Mouse (Mus musculus) MEL-GATA-1-ER (cell line): ENCODE measurements around the gene Slc4a2.

Experiments
- DNase-seq: peaks from one replicate; pipeline ENCODE4 v3.0.0-alpha.2; 2012; ENCODE audit warnings: low read depth; ENCODE audit errors: extremely low read depth

Slc4a2 gene

GRCm38 (mm10) chr5:24453985-24454303 lies 30.3 kb downstream of the Slc4a2 start:
- no peak for DNase-seq

- no peak for DNase-seq
These were observed 31.4 kb downstream of the Slc4a2 start for GRCm38 (mm10) chr5:24455076-24455475.

GRCm38 (mm10) chr5:24455613-24456012 lies 32.0 kb downstream of the Slc4a2 start:
- DNase-seq: no peak

- DNase-seq: no peak
These were observed 43.1 kb downstream of the Slc4a2 start for GRCm38 (mm10) chr5:24466762-24467161.

DNA sequence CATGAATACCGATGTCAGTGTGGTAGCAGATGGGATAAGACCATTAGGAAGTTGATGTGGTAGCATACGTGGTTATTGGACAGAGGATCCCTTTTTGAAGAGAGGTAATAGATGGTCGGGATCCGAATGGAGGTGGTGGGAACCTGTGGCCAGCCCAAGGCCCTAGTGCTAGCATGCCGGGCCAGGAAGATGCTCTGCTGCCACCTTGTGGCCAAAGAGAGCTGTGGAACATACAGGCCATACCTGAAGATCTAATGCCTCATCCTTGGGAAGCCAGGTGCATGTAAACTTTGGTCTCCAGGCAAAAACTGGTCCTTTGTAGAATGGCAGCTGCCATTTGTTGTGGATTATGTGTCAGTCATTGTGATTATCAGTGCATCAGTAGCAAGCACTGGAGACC lies 47.0 kb downstream of the Slc4a2 start:
- no peak for DNase-seq

DNA sequence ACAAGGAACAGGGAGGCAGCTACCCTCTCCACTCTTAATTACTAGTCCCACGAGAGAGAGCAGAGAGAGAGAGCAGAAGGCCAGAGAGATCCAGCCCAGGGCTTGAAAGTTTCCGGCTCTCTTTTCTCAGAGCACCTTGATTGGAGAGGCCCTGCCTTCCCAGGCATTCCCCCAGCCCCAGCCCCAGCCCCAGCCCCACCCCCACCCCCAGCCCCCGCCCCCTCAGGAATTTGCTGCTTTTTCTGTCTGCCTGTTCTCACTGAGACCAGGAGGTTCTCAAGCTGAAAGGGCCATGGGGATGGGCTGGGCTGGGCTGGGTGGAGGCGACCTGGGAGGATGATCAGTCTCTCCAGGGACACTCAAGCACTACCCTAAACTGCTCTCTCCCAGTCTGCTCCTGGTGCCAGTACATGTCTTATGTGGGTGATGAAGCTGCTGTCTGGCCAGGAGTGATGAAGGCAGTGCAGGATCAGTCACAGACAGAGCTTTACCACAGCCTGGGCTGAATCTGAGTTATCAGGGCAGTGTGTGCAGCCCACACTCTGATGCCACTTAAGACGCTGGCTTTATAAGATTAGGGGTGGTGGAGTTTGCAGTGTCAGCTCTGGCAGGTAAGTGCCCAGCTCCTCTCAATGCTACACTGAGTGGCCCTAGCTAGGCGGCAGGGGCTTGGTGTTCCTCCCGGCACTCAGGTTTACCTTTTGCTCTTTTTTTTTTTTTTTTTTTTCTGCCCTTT lies 49.4 kb downstream of the Slc4a2 start:
- no peak for DNase-seq

- DNase-seq: no peak
These were observed 50.5 kb downstream of the Slc4a2 start for GRCm38 (mm10) chr5:24474025-24474722.

GRCm38 (mm10) chr5:24474723-24475261 lies 51.2 kb downstream of the Slc4a2 start:
- DNase-seq: no peak

DNA sequence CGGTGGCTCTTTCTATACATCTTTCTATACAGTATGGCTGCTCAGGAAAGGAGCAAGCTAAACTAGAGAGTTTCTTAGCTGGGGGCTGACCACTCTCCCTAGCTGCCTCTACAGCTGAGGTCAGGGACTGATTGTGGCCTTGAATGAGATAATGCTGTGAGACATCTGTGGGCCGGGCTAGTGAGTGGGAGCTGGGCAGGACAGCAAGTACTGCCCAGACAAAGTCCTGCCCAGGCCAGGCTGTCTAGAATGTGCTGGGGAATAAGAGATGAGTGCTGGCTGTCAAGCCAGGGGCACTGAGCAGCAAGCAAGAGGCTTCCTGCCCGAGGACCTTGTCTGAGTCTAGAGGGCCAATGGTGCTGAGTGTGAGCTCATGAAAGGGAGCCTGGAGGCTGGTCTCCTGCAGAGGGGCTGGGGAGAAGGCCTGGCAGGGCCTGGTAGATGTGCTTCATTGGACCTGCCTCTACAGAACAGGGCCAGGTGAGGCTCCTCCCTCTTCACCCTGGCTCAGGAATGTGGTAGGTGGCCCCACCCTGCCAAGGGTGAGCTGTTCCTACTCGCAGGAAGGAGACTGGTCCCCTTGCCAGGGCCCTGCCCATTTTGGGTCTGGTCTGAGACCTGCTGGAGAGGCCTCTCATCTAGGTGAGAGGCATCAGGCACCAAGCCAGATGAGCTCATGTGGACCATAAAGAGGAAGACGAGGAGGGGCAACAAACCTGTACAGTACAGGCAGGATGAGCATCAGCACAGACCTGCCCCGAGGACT lies 52.0 kb downstream of the Slc4a2 start:
- no peak for DNase-seq

- DNase-seq: no peak
These were observed 54.3 kb downstream of the Slc4a2 start for GRCm38 (mm10) chr5:24477909-24478308.

- DNase-seq: no peak
These were observed 58.0 kb downstream of the Slc4a2 start for GRCm38 (mm10) chr5:24481647-24482046.

DNA sequence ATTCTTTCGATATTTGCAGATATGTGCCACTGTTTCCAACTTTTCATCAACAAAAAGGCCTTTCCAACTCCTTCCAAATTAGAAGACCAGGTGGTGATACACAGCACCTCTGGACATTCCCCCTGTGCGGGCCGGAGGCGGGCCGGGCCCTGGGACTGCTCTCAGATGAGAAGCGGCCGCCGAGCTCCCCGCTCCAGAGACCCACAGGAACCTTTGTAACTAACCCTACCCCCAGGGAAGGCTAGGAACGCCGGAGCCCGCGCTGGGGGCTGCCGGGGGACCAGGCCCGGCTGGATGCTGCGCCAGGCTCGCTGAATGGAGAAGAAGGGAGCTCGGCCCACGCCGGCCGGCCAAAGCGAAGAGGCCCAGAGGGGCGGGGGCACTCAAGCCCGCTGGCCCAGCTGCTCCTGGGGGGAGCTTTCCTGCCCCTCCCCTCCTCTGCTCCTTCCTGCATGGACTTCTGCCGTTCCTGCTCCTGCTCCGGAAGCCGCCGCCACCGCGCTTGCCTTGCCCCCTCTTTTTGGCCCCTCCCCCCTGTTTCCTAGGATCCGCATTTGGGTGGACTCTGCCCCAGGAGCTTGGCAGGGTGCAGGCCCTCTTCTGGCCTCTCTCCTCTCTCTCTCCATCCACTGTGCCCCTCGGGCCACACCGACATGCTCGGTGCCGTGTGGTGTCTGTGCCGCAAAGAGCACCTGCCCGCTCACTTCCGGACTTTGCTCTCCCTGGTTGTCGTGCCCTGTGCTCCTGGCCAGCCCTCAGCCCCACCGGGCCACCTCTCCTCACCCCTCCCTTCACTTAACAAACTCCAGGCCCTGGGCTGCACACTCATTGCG lies 58.8 kb downstream of the Slc4a2 start:
- DNase-seq: no peak

- peak; percentile 29 for DNase-seq
These were observed 59.7 kb downstream of the Slc4a2 start for GRCm38 (mm10) chr5:24483326-24483725.

GRCm38 (mm10) chr5:24484963-24485362 lies 61.3 kb downstream of the Slc4a2 start:
- no peak for DNase-seq

GRCm38 (mm10) chr5:24486097-24486496 lies 62.5 kb downstream of the Slc4a2 start:
- DNase-seq: peak; percentile 42

DNA sequence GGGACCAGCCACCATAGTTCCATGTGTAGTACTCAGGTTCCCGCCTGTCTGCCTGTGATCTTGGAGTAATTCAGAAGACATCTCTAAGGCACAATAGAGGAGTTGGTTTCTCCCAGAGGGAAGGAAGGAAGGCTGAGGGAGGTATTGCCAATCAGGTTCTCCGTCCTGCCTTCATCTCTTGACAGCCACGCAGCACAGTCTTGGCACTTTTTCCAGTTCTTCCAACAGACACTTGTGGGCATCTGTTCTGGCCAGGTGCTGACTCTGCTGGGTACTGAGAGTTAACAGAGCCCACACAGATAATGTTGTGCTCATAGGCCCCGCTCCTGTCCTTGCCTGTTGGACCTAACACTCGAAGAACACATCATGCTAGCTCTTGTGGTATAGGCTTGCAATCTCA lies 63.1 kb downstream of the Slc4a2 start:
- no peak for DNase-seq

DNA sequence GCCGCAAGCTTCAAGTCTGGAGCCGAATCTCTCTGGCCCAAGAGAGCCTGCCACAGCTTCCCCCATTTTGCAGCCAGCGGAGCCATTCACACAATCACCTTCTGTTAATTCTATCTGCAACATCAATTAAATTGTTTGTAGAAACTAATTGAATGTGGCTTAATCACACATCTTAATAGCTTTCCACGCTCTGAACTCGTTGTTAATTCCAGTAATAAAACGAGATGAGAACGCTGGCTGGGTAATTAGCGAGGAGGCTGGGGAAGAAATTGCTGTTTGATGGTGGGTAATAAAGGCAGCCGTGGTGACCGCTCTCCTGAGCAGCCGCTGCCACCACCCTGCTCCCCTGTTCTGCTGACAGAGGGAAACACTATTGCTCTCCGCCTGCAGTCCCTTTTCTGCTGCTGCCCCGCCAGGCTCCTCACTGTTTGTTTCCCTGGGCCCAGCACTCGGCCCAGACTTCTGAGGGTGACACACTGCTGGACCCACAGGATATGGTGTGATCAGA lies 66.8 kb downstream of the Slc4a2 start:
- DNase-seq: no peak
